Mouse (Mus musculus) embryonic facial prominence, embryonic 12.5 days (tissue): ENCODE measurements around the gene Rftn1. TPM values are rescaled to one million over a fixed set of nuclear protein-coding genes. Genes with fewer than 3 reads are reported as not detected.

ENCODE experiments used
- ATAC-seq: fragments of 200-750 bp; cut with Nextera tagmentation; 2 replicates; pipeline ENCODE4 v1.8.0; 2017; ENCODE audit not compliant: insufficient number of reproducible peaks, insufficient read depth, low FRiP score, low TSS enrichment
- H3K27ac ChIP-seq: fragments of 300-500 bp; sonication (generic); 2 replicates; pipeline ENCODE4 v1.5.1; 2016; ENCODE audit warnings: mild to moderate bottlenecking
- H3K27me3 ChIP-seq: fragments of 300-500 bp; sonication (generic); 2 replicates; pipeline ENCODE4 v1.6.1; 2016; ENCODE audit warnings: mild to moderate bottlenecking, moderate library complexity
- H3K36me3 ChIP-seq: fragments of 300-500 bp; sonication (generic); 2 replicates; pipeline ENCODE4 v1.6.1; 2016; ENCODE audit warnings: mild to moderate bottlenecking
- H3K4me1 ChIP-seq: fragments of 300-500 bp; sonication (generic); 2 replicates; pipeline ENCODE4 v1.6.1; 2016
- H3K4me2 ChIP-seq: fragments of 300-500 bp; sonication (generic); replicated peaks from 2 replicates; pipeline ENCODE4 v1.6.1; 2016; ENCODE audit warnings: mild to moderate bottlenecking, moderate library complexity
- H3K4me3 ChIP-seq: fragments of 300-500 bp; sonication (generic); 2 replicates; pipeline ENCODE4 v1.5.1; 2016; ENCODE audit warnings: mild to moderate bottlenecking
- H3K9ac ChIP-seq: fragments of 300-500 bp; sonication (generic); 2 replicates; pipeline ENCODE4 v1.6.1; 2016; ENCODE audit warnings: mild to moderate bottlenecking, moderate library complexity
- H3K9me3 ChIP-seq: fragments of 300-500 bp; sonication (generic); 2 replicates; pipeline ENCODE4 v1.6.1; 2016; ENCODE audit warnings: mild to moderate bottlenecking, moderate library complexity
- WGBS: fragments of 180-500 bp; shearing (Covaris S2); methylation state at CpG from one replicate; pipeline ENCODE4 v1.1.7; 2016; 5-methylcytosine and 5-hydroxymethylcytosine counted together
- polyA plus RNA-seq: library from polyadenylated mRNA; unstranded; fragments of >200 nt; fragmentation: Nextera tagmentation; extraction: Ambion mirVana; gene quantifications from 2 replicates; pipeline ENCODE4 v1.2.1, GENCODE M21; 2016

Rftn1 gene
- polyA plus RNA-seq, 1 experiment from 2014 or later, result 12.1 TPM

DNA sequence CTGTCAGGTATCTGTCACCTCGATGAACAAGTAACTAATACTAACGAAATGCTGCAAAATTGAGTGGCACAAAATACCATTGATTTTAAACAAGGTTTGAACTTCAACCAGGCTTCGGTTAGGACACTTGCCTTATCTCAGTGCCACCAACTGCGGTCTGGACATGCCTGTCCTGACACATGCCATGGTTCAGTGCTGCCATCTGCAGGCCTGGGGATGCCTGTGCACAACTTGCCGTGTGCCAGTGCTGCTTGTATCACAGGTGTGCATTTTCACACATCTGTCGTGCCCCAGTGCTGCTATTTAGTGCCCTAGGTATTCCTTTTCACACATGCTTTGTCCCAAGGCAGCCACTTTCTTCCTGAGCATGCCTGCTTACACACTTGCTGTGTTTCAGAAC lies 247.8 kb downstream of the Rftn1 start:
- Histone ChIP-seq H3K36me3 (no peaks in the 10 kb centered on the region), H3K27me3 (no peaks in the 10 kb centered on the region), H3K9me3 (no peaks in the 10 kb centered on the region), H3K27ac (no peak overlapping the region), H3K9ac (no peak overlapping the region), H3K4me2 (no peak overlapping the region), H3K4me3 (no peak overlapping the region), H3K4me1 (no peaks in the 10 kb centered on the region)
- ATAC-seq, result no peak
- 76% methylated on average over 6 of the region's 6 CpGs for WGBS

Other genes starting within 250 kb of the Rftn1 start
- gene Dazl, start 103.0 kb upstream of the Rftn1 start, polyA plus RNA-seq, result 0.11 and 0.55 TPM in 2 replicates